Mouse (Mus musculus): ENCODE data around the gene Slc13a1.
"Not testable (repeated sequence)": the region's sequence is repeated elsewhere in the genome, so short reads cannot be mapped to it uniquely, and the experiment has no call there.

Gene Slc13a1

DNA sequence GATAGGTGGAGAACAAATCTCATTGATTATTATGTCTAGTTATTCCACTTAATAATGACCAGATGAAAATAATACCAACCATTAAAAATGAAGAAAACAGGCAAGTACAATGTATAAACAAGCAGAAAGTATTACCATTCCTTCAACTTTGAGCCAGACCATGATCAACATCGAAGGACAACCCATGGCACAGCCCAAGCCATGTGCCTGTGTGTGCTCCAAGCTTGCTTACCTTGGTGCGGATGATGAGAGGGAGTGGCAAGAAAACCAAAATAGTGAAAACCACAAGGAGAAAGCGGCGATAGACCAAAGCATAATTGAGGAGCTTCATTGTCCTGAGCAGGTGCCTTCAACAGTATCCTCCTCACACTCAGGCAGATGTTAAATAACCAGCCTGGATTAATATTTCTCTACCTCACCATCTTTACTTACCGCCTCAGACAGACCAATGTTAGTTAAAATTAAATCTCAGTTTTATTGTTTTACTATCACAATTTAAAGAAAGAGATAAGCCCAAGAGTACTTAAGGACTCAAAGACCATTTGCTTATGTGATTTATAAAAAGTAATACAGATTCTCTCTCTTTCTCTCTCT is at the start of gene Slc13a1:
Gene Slc13a1 (minus strand): TSS at position 359 of the 594 bp plus-strand sequence.
- DNase-seq (ENCODE audit: low spot score), result no peak

DNA sequence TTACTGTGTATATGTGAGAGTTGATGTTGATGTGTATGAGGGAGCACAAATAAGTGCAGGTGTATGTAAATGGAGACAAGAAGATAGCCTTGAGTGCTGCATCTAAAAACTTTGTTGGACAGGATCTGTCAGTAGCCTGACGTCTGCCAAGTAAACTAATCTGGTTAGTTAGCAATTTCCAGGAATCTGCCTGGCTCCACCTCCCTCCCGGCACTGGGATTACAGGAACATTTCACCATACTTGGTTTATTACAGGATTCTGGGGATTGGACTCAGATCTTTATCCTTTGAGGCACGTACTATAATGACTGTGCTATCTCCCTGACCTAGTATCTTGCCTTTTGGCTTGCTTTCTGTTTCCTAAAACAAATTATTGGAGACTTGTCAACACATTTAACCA is 40.0 kb upstream of the Slc13a1 start:
- DNase-seq (ENCODE audit: low spot score), result no peak

DNA sequence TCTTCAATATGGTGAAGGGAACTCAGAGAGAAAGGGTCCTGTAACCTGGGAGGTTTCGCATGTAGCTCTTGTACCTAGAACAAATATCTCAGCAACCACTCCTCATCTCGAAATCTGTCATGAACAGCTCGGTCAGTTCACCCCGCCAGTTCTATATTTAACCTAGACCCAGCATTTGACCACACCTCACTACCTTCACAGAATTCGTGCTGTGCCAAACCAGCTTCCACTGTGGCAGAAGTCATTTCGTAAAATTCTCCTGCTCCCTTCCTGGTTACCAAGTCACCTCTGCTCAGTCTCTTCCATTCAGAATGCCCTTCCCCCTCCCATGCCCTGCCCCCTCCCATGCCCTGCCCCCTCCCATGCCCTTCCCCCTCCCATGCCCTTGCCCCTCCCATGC is 34.3 kb upstream of the Slc13a1 start:
- DNase-seq (ENCODE audit: low spot score), result no peak

DNA sequence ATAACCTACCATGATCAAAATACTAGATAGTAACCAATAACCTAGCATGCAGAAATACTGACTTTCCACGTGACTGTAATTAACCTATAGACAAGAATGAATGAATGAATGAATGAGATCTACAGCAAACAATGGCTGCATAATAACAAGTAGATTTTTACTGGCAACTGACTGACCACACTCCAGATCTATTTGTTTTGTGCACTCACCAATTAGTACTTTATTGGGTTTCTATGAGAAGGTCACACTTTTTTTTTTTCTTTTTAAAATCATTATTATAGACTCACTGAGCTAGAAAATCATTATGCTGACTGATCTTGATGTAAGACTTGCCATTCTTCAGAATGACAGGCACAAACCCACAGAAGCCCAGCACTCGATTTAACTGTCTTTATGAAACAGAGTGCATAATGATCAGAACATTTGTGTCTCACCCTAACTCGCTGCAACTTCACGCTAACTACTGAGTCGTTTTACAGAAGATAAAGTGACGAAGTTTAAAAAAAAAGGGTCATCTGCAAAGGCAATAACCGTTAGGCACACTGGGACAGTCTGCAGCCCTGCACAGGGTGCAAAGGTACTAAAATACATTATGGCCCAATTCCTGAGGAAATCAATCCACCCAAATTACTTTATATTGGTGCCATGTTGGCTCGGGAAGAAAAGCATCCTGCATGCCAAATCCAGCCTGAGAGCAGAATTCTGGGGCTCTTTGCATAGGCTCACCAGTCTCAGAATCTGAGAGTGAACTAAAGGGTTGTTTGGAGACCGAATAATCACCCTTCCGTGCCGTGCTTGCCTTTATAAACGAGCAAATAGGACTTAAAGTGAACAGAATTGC is 33.0 kb upstream of the Slc13a1 start:
- DNase-seq (ENCODE audit: low spot score), result no peak

GRCm38 (mm10) chr6:24197501-24198195 is 29.8 kb upstream of the Slc13a1 start:
- DNase-seq (ENCODE audit: low spot score), result not testable (repeated sequence)

DNA sequence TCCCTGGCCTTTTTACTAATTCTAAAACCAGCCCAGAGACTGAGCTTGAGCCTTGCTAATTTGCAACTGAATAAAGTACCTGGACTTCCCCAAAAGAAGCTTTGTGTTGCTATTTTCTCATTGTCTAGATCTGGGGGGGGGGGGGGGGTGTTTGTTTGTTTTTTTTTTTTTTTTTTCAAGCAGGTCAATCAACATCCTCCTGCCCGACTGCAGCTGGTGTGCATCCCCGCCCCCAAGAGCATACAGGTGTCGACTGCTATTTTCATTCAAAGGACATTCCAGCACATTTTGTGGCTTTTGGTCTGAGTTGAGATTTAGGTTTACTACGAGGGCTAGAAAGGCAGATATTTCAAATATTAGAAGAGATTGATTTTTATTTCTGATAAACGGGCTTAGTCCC is 28.5 kb upstream of the Slc13a1 start:
- DNase-seq (ENCODE audit: low spot score), result not testable (repeated sequence)

- DNase-seq (ENCODE audit: low spot score), result no peak
These were observed 15.5 kb upstream of the Slc13a1 start for GRCm38 (mm10) chr6:24183439-24183838.

DNA sequence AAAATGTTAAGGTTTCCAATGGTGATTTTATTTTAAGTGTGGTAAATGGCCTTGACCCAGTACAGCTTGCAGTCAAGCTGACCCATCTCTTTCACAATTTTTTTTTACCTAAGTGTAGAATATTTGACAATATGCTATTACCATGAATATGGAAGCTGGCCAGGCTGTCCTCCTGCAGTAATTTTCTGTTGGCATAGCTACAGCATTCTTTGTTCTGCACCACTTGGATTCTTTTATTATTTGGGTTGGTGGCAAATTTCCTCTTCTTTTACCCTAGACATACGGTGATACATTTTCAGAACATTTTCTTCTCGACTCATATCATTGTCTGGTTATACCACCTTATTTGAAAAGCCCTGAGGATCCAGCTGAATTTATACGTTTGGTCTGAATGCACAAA is 7.5 kb upstream of the Slc13a1 start:
- DNase-seq (ENCODE audit: low spot score), result no peak

DNA sequence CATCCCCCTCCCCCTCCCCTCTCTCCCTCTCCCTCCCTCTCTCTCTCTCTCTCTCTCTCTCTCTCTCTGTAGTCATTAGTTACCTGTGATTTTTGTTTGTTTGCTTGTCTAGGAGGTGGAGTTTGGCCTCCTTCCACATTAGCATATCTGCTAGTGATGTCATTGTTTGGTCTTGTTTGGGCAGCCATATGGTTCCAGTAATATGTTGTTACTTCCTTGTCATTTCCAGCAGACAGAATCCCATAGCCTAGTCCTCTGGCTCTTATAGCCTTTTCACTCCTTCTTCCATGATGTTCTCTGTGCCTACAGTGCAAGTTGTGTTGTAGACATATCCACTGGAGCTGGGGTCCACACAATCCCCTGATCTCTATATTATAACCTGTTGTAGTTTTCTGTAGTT is 6.1 kb upstream of the Slc13a1 start:
- DNase-seq (ENCODE audit: low spot score), result no peak

DNA sequence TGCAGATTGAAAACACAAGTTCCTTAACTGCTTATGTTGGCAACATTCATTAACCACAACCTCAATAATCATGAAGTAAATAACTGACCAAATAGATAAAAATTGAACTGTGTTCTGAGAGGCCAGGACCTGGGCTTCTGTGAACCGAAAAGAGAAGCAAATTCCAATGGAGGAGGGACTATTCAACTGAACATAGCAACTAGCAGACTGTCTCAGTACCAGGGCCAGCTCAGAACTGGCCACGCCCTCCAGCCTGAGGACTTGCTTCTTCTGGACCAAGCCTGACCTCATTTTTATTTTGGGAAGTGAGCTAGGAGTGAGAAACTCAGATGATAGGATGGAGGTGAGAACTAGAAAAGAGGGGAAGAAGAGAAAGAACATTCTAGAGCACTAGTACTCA is 4.8 kb upstream of the Slc13a1 start:
- DNase-seq (ENCODE audit: low spot score), result peak; percentile 5

DNA sequence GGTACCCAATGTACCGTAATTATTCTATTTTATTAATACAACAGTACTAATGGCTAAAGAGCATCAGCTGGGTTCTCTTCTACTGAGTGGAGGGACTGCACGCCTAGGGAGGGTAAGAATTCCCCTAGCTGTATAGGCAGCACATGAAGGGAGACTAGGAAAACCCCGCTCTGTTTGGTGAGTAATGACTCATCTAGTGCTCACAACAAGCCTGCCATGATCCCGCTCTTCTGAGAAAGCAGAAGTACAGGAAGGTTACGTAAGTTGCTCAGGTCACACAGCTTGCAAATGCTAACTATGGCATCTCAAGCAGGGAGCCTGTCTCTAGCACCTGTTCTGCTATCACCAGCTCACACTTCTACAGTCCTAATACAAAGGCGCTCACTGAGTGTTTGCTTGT is 1.1 kb downstream of the Slc13a1 start:
- no peak for DNase-seq (ENCODE audit: low spot score)

DNA sequence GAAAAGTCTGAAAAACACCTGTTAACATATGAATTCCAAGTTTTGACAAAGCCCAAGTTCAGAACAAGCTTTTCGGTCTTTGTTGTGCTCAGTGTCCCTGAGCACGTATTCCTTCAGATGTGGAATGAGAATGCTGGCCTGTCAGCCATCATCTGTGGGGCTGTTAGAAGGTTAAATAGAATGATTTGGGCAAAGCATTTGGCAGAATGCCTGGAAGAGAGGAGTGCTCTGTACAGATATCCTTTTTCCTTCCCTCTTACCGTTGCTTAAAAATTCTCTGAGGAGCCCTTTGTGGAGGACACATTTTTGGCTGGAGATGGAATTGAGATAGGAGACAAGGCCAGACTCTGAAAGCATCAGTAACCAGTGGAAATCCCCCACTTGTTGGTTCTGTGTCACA is 2.6 kb downstream of the Slc13a1 start:
- no peak for DNase-seq (ENCODE audit: low spot score)

DNA sequence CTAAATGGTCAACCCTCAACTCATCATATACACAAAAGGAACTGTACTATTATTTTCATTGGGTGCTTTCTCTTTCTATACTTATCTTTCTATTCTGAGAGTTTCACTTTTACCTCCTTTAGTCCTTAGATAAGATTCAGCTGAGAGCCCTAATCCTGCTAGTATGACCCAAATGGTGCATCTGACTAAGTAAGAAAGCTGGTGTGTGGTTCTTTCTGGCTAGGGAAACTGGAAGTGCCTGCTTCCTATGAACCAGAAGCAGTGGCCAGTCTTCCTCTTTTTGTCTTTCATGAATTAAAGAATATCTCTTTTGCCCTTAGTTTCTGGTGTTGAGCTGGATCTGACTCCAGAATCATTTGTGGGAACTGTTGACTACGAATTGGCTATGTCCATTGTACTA is 8.1 kb downstream of the Slc13a1 start:
- DNase-seq (ENCODE audit: low spot score), result no peak

GRCm38 (mm10) chr6:24154901-24155300 is 13.0 kb downstream of the Slc13a1 start:
- no peak for DNase-seq (ENCODE audit: low spot score)

DNA sequence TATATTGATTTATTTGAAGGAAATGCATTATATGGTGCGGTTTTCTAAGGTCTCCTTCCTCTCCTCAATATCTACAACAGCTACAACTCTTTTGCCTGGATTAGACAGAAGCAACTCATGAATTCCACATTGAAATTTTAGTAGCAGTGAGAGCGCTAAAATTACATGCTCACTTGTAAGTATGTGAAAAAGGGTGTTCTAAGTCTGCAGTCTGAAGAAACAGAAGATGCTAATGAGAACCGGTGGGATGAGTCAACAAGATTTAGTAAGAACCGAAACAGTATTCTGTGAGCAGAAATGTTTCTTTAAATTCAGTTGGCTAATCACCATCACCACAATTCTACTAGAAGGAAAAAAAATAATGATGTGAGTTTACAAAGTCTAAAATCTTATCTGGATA is 34.9 kb downstream of the Slc13a1 start:
- DNase-seq (ENCODE audit: low spot score), result no peak

GRCm38 (mm10) chr6:24122632-24123031 is 45.3 kb downstream of the Slc13a1 start:
- no peak for DNase-seq (ENCODE audit: low spot score)

GRCm38 (mm10) chr6:24111614-24112013 is 56.3 kb downstream of the Slc13a1 start:
- DNase-seq (ENCODE audit: low spot score), result no peak

GRCm38 (mm10) chr6:24108471-24108870 is 59.4 kb downstream of the Slc13a1 start:
- DNase-seq (ENCODE audit: low spot score), result no peak

DNA sequence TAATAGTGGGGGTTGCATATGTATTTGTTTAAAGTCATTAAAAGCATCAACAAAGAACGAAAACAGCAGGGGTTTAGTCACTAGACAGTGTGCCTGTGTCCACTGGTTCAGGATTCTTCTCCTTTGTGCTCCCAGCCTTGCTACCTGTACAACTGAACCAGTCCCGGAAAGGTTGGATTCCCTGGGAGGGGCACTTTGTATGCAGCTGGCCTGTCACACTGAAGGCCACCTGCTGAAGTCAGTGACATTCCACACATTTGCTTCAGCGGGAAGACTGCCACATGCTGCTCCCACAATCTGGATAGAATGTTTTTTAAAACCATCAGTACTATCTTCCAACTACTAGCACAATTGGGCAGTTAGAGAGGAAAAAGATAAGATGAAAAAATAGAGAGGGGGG is 61.7 kb downstream of the Slc13a1 start:
- peak; percentile 15 for DNase-seq (ENCODE audit: low spot score)

DNA sequence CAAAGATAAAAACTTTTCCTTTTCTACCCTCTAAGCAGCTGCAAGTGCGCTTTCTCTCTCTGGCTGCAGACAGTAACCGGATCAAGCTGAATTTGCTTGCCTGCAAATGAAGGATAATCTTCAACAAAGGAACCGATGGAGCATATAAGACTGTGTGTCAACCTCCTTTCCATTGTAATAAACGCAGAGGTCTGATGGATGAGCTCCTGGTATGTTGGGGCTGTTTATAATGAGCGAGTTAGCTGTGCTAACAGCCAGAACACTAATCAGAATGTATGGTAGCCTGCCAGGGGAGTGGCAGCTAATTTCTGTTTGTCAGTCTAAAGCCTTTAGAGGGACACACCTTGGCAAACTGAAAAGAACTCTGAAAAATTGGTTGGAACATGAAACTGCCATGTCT is 62.2 kb downstream of the Slc13a1 start:
- DNase-seq (ENCODE audit: low spot score), result peak; percentile 57

GRCm38 (mm10) chr6:24101281-24101680 is 66.6 kb downstream of the Slc13a1 start:
- no peak for DNase-seq (ENCODE audit: low spot score)

- no peak for DNase-seq (ENCODE audit: low spot score)
These were observed 67.2 kb downstream of the Slc13a1 start for GRCm38 (mm10) chr6:24100705-24101104.

- DNase-seq (ENCODE audit: low spot score), result no peak
These were observed 70.5 kb downstream of the Slc13a1 start for GRCm38 (mm10) chr6:24097400-24097799.
